Mouse (Mus musculus) heart, embryonic 11.5 days (tissue): ENCODE measurements around the gene Lmbr1. TPM values are rescaled to one million over a fixed set of nuclear protein-coding genes. Genes with fewer than 3 reads are reported as not detected.

Experiments used
- ATAC-seq: fragments of 200-750 bp; cut with Nextera tagmentation; replicated peaks from 2 replicates; pipeline ENCODE4 v1.8.0; 2017; ENCODE audit warnings: moderate library complexity; ENCODE audit not compliant: insufficient number of reproducible peaks, low FRiP score, low TSS enrichment
- H3K27ac ChIP-seq: fragments of 300-500 bp; sonication (generic); 2 replicates; pipeline ENCODE4 v1.5.1; 2014; ENCODE audit warnings: mild to moderate bottlenecking, low read depth, low read length
- H3K27me3 ChIP-seq: fragments of 300-500 bp; sonication (generic); 2 replicates; pipeline ENCODE4 v1.6.1; 2014; ENCODE audit warnings: mild to moderate bottlenecking, low read length, mixed read lengths; ENCODE audit not compliant: control insufficient read depth, insufficient read depth
- H3K36me3 ChIP-seq: fragments of 300-500 bp; sonication (generic); 2 replicates; pipeline ENCODE4 v1.6.1; 2014; ENCODE audit warnings: mild to moderate bottlenecking, low read length, moderate library complexity, mixed read lengths; ENCODE audit not compliant: control insufficient read depth, insufficient read depth
- H3K4me1 ChIP-seq: fragments of 300-500 bp; sonication (generic); 2 replicates; pipeline ENCODE4 v1.6.1; 2014; ENCODE audit warnings: low read length; ENCODE audit not compliant: control insufficient read depth, insufficient read depth
- H3K4me2 ChIP-seq: fragments of 300-500 bp; sonication (generic); 2 replicates; pipeline ENCODE4 v1.6.1; 2014; ENCODE audit warnings: mild to moderate bottlenecking, moderate library complexity
- H3K4me3 ChIP-seq: fragments of 300-500 bp; sonication (generic); 2 replicates; pipeline ENCODE4 v1.5.1; 2014; ENCODE audit warnings: low read depth, low read length
- H3K9ac ChIP-seq: fragments of 300-500 bp; sonication (generic); 2 replicates; pipeline ENCODE4 v1.6.1; 2014; ENCODE audit warnings: mild to moderate bottlenecking, low read depth, low read length, moderate library complexity
- H3K9me3 ChIP-seq: fragments of 300-500 bp; sonication (generic); replicated peaks from 2 replicates; pipeline ENCODE4 v1.6.1; 2016; ENCODE audit warnings: low read length; ENCODE audit not compliant: control insufficient read depth
- WGBS: fragments of 180-500 bp; shearing (Covaris S2); extraction: QIAGEN DNeasy Blood & Tissue Kit; methylation state at CpG from one replicate; pipeline ENCODE4 v1.1.7; 2014; ENCODE audit not compliant: insufficient replicate concordance; 5-methylcytosine and 5-hydroxymethylcytosine counted together
- polyA plus RNA-seq: library from polyadenylated mRNA; unstranded; fragments of >200 nt; fragmentation: Nextera tagmentation; extraction: Ambion mirVana; gene quantifications from 2 replicates; pipeline ENCODE4 v1.2.1, GENCODE M21; 2014

The Lmbr1 gene
- polyA plus RNA-seq, 1 experiment from 2014 or later: 11.2 TPM

GRCm38 (mm10) chr5:29289703-29290102, 88.5 kb downstream of the Lmbr1 start:
- H3K36me3 ChIP-seq: no peaks in the 10 kb centered on the region
- 67% methylated on average over 6 of the region's 6 CpGs for WGBS
- H3K4me2 ChIP-seq: no peak overlapping the region
- H3K27ac ChIP-seq: no peak overlapping the region
- no peak overlapping the region for H3K9ac ChIP-seq
- H3K4me1 ChIP-seq: no peaks in the 10 kb centered on the region
- ATAC-seq: no peak
- H3K27me3 ChIP-seq: no peaks in the 10 kb centered on the region
- H3K9me3 ChIP-seq: no peaks in the 10 kb centered on the region
- no peak overlapping the region for H3K4me3 ChIP-seq

GRCm38 (mm10) chr5:29281081-29281480, 97.1 kb downstream of the Lmbr1 start:
- no peak overlapping the region for H3K9ac ChIP-seq
- no peaks in the 10 kb centered on the region for H3K4me1 ChIP-seq
- H3K27me3 ChIP-seq: no peaks in the 10 kb centered on the region
- 71% methylated on average over 3 of the region's 3 CpGs for WGBS
- no peak for ATAC-seq
- H3K4me2 ChIP-seq: no peak overlapping the region
- H3K36me3 ChIP-seq: no peaks in the 10 kb centered on the region
- no peaks in the 10 kb centered on the region for H3K9me3 ChIP-seq
- H3K27ac ChIP-seq: no peak overlapping the region
- H3K4me3 ChIP-seq: no peak overlapping the region

GRCm38 (mm10) chr5:29274746-29275145, 103.4 kb downstream of the Lmbr1 start:
- no peak overlapping the region for H3K9ac ChIP-seq
- no peak overlapping the region for H3K4me3 ChIP-seq
- H3K27ac ChIP-seq: no peak overlapping the region
- H3K4me2 ChIP-seq: no peak overlapping the region
- no peaks in the 10 kb centered on the region for H3K27me3 ChIP-seq
- ATAC-seq: no peak
- H3K4me1 ChIP-seq: no peaks in the 10 kb centered on the region
- no peaks in the 10 kb centered on the region for H3K9me3 ChIP-seq
- H3K36me3 ChIP-seq: no peaks in the 10 kb centered on the region

GRCm38 (mm10) chr5:29273426-29273825, 104.8 kb downstream of the Lmbr1 start:
- Histone ChIP-seq H3K4me1 (no peaks in the 10 kb centered on the region), H3K9me3 (no peaks in the 10 kb centered on the region), H3K4me2 (no peak overlapping the region)

GRCm38 (mm10) chr5:29270879-29271278, 107.3 kb downstream of the Lmbr1 start:
- H3K27me3 ChIP-seq: no peaks in the 10 kb centered on the region
- H3K27ac ChIP-seq: no peak overlapping the region
- H3K4me3 ChIP-seq: no peak overlapping the region
- H3K4me2 ChIP-seq: no peak overlapping the region
- WGBS: 71% methylated on average over 4 of the region's 4 CpGs
- H3K36me3 ChIP-seq: no peaks in the 10 kb centered on the region
- no peaks in the 10 kb centered on the region for H3K4me1 ChIP-seq
- no peak for ATAC-seq
- H3K9me3 ChIP-seq: no peaks in the 10 kb centered on the region
- no peak overlapping the region for H3K9ac ChIP-seq

More at GRCm38 (mm10) chr5:29273426-29273825, 104.8 kb downstream of the Lmbr1 start:
- no peak overlapping the region for H3K27ac ChIP-seq
- WGBS: 66% methylated on average over 2 of the region's 2 CpGs
- no peaks in the 10 kb centered on the region for H3K27me3 ChIP-seq
- H3K4me3 ChIP-seq: no peak overlapping the region
- H3K9ac ChIP-seq: no peak overlapping the region
- ATAC-seq: no peak
- H3K36me3 ChIP-seq: no peaks in the 10 kb centered on the region

GRCm38 (mm10) chr5:29253876-29254275, 124.3 kb downstream of the Lmbr1 start:
- Histone ChIP-seq H3K9me3 (no peaks in the 10 kb centered on the region), H3K4me3 (no peak overlapping the region), H3K4me1 (no peaks in the 10 kb centered on the region), H3K9ac (no peak overlapping the region), H3K4me2 (no peak overlapping the region), H3K27ac (no peak overlapping the region), H3K27me3 (no peaks in the 10 kb centered on the region), H3K36me3 (no peaks in the 10 kb centered on the region)
- ATAC-seq: no peak
- 64% methylated on average over 2 of the region's 2 CpGs for WGBS

GRCm38 (mm10) chr5:29251496-29251873, 126.7 kb downstream of the Lmbr1 start:
- Histone ChIP-seq H3K4me3 (no peak overlapping the region), H3K36me3 (no peaks in the 10 kb centered on the region), H3K4me1 (no peaks in the 10 kb centered on the region), H3K27ac (no peak overlapping the region), H3K9me3 (no peaks in the 10 kb centered on the region), H3K4me2 (no peak overlapping the region), H3K27me3 (no peaks in the 10 kb centered on the region), H3K9ac (no peak overlapping the region)
- no peak for ATAC-seq
- 72% methylated on average over 1 of the region's 1 CpGs for WGBS

- 63% methylated on average over 8 of the region's 8 CpGs for WGBS
- no peaks in the 10 kb centered on the region for H3K36me3 ChIP-seq
- no peak for ATAC-seq
- no peaks in the 10 kb centered on the region for H3K9me3 ChIP-seq
- no peak overlapping the region for H3K27ac ChIP-seq
- no peaks in the 10 kb centered on the region for H3K4me1 ChIP-seq
- no peaks in the 10 kb centered on the region for H3K27me3 ChIP-seq
- H3K4me3 ChIP-seq: no peak overlapping the region
- H3K4me2 ChIP-seq: no peak overlapping the region
- H3K9ac ChIP-seq: no peak overlapping the region
Measured at GRCm38 (mm10) chr5:29250795-29251495, 127.2 kb downstream of the Lmbr1 start.

- WGBS: no CpG with 5 or more reads among the region's 1 CpGs
- Histone ChIP-seq H3K4me2 (no peak overlapping the region), H3K4me3 (no peak overlapping the region), H3K9me3 (no peaks in the 10 kb centered on the region), H3K27me3 (no peaks in the 10 kb centered on the region), H3K9ac (no peak overlapping the region), H3K27ac (no peak overlapping the region), H3K36me3 (no peaks in the 10 kb centered on the region), H3K4me1 (no peaks in the 10 kb centered on the region)
- ATAC-seq: no peak
Measured at GRCm38 (mm10) chr5:29244769-29245168, 133.4 kb downstream of the Lmbr1 start.
